Mouse (Mus musculus) hindbrain, embryonic 14.5 days (tissue): ENCODE data around the gene Bud31. TPM values are rescaled to one million over a fixed set of nuclear protein-coding genes. Genes with fewer than 3 reads are reported as not detected.

ENCODE experiments used
- ATAC-seq: fragments of 200-750 bp; cut with Nextera tagmentation; 2 replicates; pipeline ENCODE4 v1.8.0; 2017; ENCODE audit warnings: moderate number of reproducible peaks, mild to moderate bottlenecking, moderate TSS enrichment, moderate library complexity; ENCODE audit not compliant: low FRiP score
- DNase-seq: peaks from one replicate; pipeline ENCODE4 v3.0.0-alpha.2; 2015; ENCODE audit warnings: low spot score
- H3K27ac ChIP-seq: fragments of 300-500 bp; sonication (generic); 2 replicates; pipeline ENCODE4 v1.5.1; 2014; ENCODE audit warnings: mild to moderate bottlenecking, moderate library complexity
- H3K27me3 ChIP-seq: fragments of 300-500 bp; sonication (generic); 2 replicates; pipeline ENCODE4 v1.6.1; 2014; ENCODE audit warnings: mild to moderate bottlenecking, low read length, mixed read lengths; ENCODE audit not compliant: control insufficient read depth, insufficient read depth
- H3K36me3 ChIP-seq: fragments of 300-500 bp; sonication (generic); replicated peaks from 2 replicates; pipeline ENCODE4 v1.6.1; 2014; ENCODE audit not compliant: control insufficient read depth, insufficient read depth
- H3K4me1 ChIP-seq: fragments of 300-500 bp; sonication (generic); replicated peaks from 2 replicates; pipeline ENCODE4 v1.6.1; 2014; ENCODE audit warnings: antibody characterized with exemption, low read length, mixed read lengths; ENCODE audit not compliant: control insufficient read depth, insufficient read depth
- H3K4me2 ChIP-seq: fragments of 300-500 bp; sonication (generic); replicated peaks from 2 replicates; pipeline ENCODE4 v1.6.1; 2014; ENCODE audit warnings: mild to moderate bottlenecking, moderate library complexity
- H3K4me3 ChIP-seq: fragments of 300-500 bp; sonication (generic); replicated peaks from 2 replicates; pipeline ENCODE4 v1.5.1; 2014; ENCODE audit warnings: mild to moderate bottlenecking, low read length
- H3K9ac ChIP-seq: fragments of 300-500 bp; sonication (generic); 2 replicates; pipeline ENCODE4 v1.6.1; 2014
- H3K9me3 ChIP-seq: fragments of 300-500 bp; sonication (generic); 2 replicates; pipeline ENCODE4 v1.6.1; 2016; ENCODE audit warnings: low read length; ENCODE audit not compliant: control insufficient read depth
- WGBS: fragments of 180-500 bp; shearing (Covaris S2); extraction: QIAGEN DNeasy Blood & Tissue Kit; methylation state at CpG from one replicate; pipeline ENCODE4 v1.1.7; 2014; 5-methylcytosine and 5-hydroxymethylcytosine counted together
- polyA plus RNA-seq: library from polyadenylated mRNA; unstranded; fragments of >200 nt; fragmentation: Nextera tagmentation; extraction: Ambion mirVana; gene quantifications from 2 replicates; pipeline ENCODE4 v1.2.1, GENCODE M21; 2014

Bud31 gene
- polyA plus RNA-seq, 1 experiment from 2014 or later, result 188 TPM

- no peak overlapping the region for H3K4me3 ChIP-seq
- no peak for ATAC-seq
- H3K4me1 ChIP-seq, result no peaks in the 10 kb centered on the region
- no peak overlapping the region for H3K4me2 ChIP-seq
- H3K36me3 ChIP-seq, result peaks cover 98% of the 10 kb centered on the region
- H3K27me3 ChIP-seq, result no peaks in the 10 kb centered on the region
- WGBS, result 88% methylated on average over 18 of the region's 18 CpGs
- H3K27ac ChIP-seq, result no peak overlapping the region
- H3K9me3 ChIP-seq, result no peaks in the 10 kb centered on the region
- no peak overlapping the region for H3K9ac ChIP-seq
- no peak for DNase-seq
These were observed 38.4 kb downstream of the Bud31 start for GRCm38 (mm10) chr5:145178461-145178980.

- Histone ChIP-seq H3K4me2 (no peak overlapping the region), H3K9me3 (no peaks in the 10 kb centered on the region), H3K27ac (no peak overlapping the region), H3K36me3 (peaks cover 79% of the 10 kb centered on the region), H3K9ac (no peak overlapping the region), H3K27me3 (no peaks in the 10 kb centered on the region), H3K4me1 (peaks cover 9% of the 10 kb centered on the region), H3K4me3 (no peak overlapping the region)
- DNase-seq (no peak), ATAC-seq (no peak)
- 96% methylated on average over 2 of the region's 2 CpGs for WGBS
These were observed 45.1 kb downstream of the Bud31 start for GRCm38 (mm10) chr5:145185244-145185643.

- peaks cover 49% of the 10 kb centered on the region for H3K36me3 ChIP-seq
- H3K9me3 ChIP-seq, result no peaks in the 10 kb centered on the region
- ATAC-seq (no peak), DNase-seq (no peak)
- peaks cover 18% of the 10 kb centered on the region for H3K4me1 ChIP-seq
- no peak overlapping the region for H3K4me3 ChIP-seq
- no peak overlapping the region for H3K9ac ChIP-seq
- H3K27me3 ChIP-seq, result no peaks in the 10 kb centered on the region
- H3K27ac ChIP-seq, result no peak overlapping the region
- no peak overlapping the region for H3K4me2 ChIP-seq
- 99% methylated on average over 6 of the region's 6 CpGs for WGBS
These were observed 49.3 kb downstream of the Bud31 start for GRCm38 (mm10) chr5:145189416-145189815.

GRCm38 (mm10) chr5:145190373-145190772 lies 50.2 kb downstream of the Bud31 start:
- 60% methylated on average over 5 of the region's 5 CpGs for WGBS
- peaks cover 49% of the 10 kb centered on the region for H3K36me3 ChIP-seq
- DNase-seq, result no peak
- peak overlapping the region; percentile 82 for H3K4me3 ChIP-seq
- H3K9me3 ChIP-seq, result no peaks in the 10 kb centered on the region
- H3K4me2 ChIP-seq, result peak overlapping the region; percentile 74
- H3K27me3 ChIP-seq, result no peaks in the 10 kb centered on the region
- ATAC-seq, result no peak
- peaks cover 18% of the 10 kb centered on the region for H3K4me1 ChIP-seq
- H3K9ac ChIP-seq, result peak overlapping the region; percentile 93
- no peak overlapping the region for H3K27ac ChIP-seq

- H3K4me3 ChIP-seq, result peak overlapping the region; percentile 82
- ATAC-seq (peak; percentile 90), DNase-seq (peak; percentile 93)
- H3K9ac ChIP-seq, result peak overlapping the region; percentile 93
- WGBS, result under 1% methylated on average over 41 of the region's 41 CpGs
- no peaks in the 10 kb centered on the region for H3K9me3 ChIP-seq
- peak overlapping the region; percentile 74 for H3K4me2 ChIP-seq
- no peaks in the 10 kb centered on the region for H3K27me3 ChIP-seq
- H3K4me1 ChIP-seq, result peaks cover 18% of the 10 kb centered on the region
- peak overlapping the region; percentile 88 for H3K27ac ChIP-seq
- peaks cover 49% of the 10 kb centered on the region for H3K36me3 ChIP-seq
These were observed 51.0 kb downstream of the Bud31 start for GRCm38 (mm10) chr5:145190875-145191798.

- DNase-seq (no peak), ATAC-seq (no peak)
- H3K36me3 ChIP-seq, result peaks cover 47% of the 10 kb centered on the region
- H3K9me3 ChIP-seq, result no peaks in the 10 kb centered on the region
- 89% methylated on average over 2 of the region's 2 CpGs for WGBS
- no peaks in the 10 kb centered on the region for H3K27me3 ChIP-seq
- H3K4me2 ChIP-seq, result peak within 1 kb of the TSS; percentile 74
- H3K9ac ChIP-seq, result peak within 1 kb of the TSS; percentile 93
- peak within 1 kb of the TSS; percentile 82 for H3K4me3 ChIP-seq
- H3K27ac ChIP-seq, result peak within 1 kb of the TSS; percentile 88
- peaks cover 18% of the 10 kb centered on the region for H3K4me1 ChIP-seq
These were observed 51.8 kb downstream of the Bud31 start, which contains the start of gene Atp5j2 for GRCm38 (mm10) chr5:145191962-145192361. Atp5j2 (minus strand) TSS chr5:145192062.

Other genes with a start within 250 kb of the Bud31 start
- gene Smurf1, start 174.5 kb upstream of the Bud31 start, polyA plus RNA-seq, result 43.6 and 44.0 TPM in 2 replicates
- not detected in 2 replicates for gene Gm4871, start 107.6 kb upstream of the Bud31 start, polyA plus RNA-seq
- not detected in 2 replicates for gene 1700018F24Rik, start 97.4 kb upstream of the Bud31 start, polyA plus RNA-seq
- 245 and 252 TPM in 2 replicates for gene Arpc1a, start 56.5 kb upstream of the Bud31 start, polyA plus RNA-seq
- not detected in 2 replicates for gene Kpna7, start 56.3 kb upstream of the Bud31 start, polyA plus RNA-seq
- 44.2 and 51.8 TPM in 2 replicates for gene Arpc1b, start 26.1 kb upstream of the Bud31 start, polyA plus RNA-seq
- 95.5 and 96.3 TPM in 2 replicates for gene Pdap1, start 124 bp upstream of the Bud31 start, polyA plus RNA-seq
- 17.5 and 18.2 TPM in 2 replicates for gene Ptcd1, start 26.7 kb downstream of the Bud31 start, polyA plus RNA-seq
- 27.7 and 29.3 TPM in 2 replicates for gene Cpsf4, start 26.9 kb downstream of the Bud31 start, polyA plus RNA-seq
- gene Atp5j2, start 51.7 kb downstream of the Bud31 start, polyA plus RNA-seq, result 561 and 664 TPM in 2 replicates
- gene Zkscan14, start 61.5 kb downstream of the Bud31 start, polyA plus RNA-seq, result 12.3 and 13.9 TPM in 2 replicates
- gene Zkscan5, start 64.2 kb downstream of the Bud31 start, polyA plus RNA-seq, result 12.0 and 15.6 TPM in 2 replicates
- 40.1 and 42.0 TPM in 2 replicates for gene Zfp655, start 91.4 kb downstream of the Bud31 start, polyA plus RNA-seq
- gene Zscan25, start 140.1 kb downstream of the Bud31 start, polyA plus RNA-seq, result 0.54 and 1.1 TPM in 2 replicates
- gene Cyp3a57, start 204.9 kb downstream of the Bud31 start, polyA plus RNA-seq, result not detected in 2 replicates